Mouse (Mus musculus) right cerebral cortex, postnatal 36 days (tissue): Measurements from ENCODE around the gene Sepsecs.
"Not testable (repeated sequence)": the region's sequence is repeated elsewhere in the genome, so short reads cannot be mapped to it uniquely, and the experiment has no call there.

Experiments
- DNase-seq, 2 experiments: peaks; one replicate each; pipeline ENCODE4 v3.0.0; 2022; ENCODE audit warnings: low spot score in 2 of 2, mixed read lengths in 1 of 2

The Sepsecs gene

GRCm38 (mm10) chr5:52669426-52670191 lies at the start of gene Sepsecs:
Gene Sepsecs (minus strand): TSS chr5:52669708.
- peak; percentile 83 to 88 for DNase-seq

GRCm38 (mm10) chr5:52716742-52717448 lies 47.4 kb upstream of the Sepsecs start:
- DNase-seq = no peak

DNA sequence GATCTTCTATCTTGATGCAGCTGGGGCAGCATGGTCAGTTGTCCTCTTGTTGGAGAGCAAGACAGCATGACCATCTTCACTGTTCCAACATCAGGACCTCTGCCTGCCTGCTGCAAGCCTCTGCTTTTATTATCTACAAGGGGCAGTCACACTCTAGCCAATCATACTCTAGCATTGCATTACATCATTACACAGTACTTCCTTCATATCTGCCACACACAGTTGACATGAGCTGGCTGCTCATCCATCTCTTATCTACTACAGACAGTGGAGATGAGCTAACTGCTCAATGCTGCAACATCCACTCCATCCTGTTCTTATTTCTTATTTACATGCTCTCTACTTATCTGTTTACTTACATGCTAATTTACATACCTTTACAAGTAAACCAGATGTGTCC lies 43.2 kb upstream of the Sepsecs start:
- no peak for DNase-seq

- DNase-seq = no peak
Observed at GRCm38 (mm10) chr5:52704562-52704961, 35.1 kb upstream of the Sepsecs start.

DNA sequence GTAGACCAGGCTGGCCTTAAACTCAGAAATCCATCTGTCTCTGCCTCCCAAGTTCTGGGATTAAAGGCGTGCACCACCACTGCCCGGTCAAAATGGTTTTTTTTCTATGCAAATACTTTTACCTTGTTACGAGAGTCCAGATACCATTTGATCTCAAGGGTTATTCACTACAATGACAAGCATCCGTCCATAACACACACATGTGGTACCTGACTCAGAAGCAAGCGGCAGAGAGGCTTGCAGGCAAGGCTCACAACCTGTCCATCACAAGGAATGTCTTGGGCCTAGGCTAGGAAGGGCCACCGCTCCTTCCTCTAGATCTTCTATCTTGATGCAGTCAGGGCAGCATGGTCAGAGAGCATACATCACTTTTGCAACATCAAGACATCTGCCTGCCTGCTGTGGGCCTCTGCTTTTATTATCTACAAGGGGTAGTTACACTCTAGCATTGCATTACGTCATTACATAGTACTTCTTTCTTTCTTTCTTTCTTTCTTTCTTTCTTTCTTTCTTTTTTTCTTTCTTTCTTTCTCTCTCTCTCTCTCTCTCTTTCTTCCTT lies 28.5 kb upstream of the Sepsecs start:
- DNase-seq = not testable (repeated sequence)

DNA sequence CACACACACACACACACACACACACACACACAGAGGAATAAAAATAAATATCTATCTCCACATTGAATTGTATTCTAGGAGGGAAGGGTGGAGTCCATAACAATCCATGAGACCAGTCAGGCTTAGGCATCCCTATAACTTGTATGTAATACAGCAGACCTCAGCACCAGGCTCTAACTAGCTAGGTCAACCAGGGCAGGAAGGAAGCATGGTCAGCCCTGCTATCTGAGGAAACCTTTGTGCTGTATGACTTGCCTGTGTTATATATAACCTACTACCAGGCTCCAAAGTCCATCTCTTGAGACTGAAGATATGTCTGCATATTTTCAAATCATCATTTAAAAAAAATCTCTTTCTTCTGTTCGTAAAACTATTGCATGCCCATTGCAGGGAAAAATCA lies 27.8 kb upstream of the Sepsecs start:
- no peak for DNase-seq

GRCm38 (mm10) chr5:52687741-52688455 lies 18.4 kb upstream of the Sepsecs start:
- no peak for DNase-seq

DNA sequence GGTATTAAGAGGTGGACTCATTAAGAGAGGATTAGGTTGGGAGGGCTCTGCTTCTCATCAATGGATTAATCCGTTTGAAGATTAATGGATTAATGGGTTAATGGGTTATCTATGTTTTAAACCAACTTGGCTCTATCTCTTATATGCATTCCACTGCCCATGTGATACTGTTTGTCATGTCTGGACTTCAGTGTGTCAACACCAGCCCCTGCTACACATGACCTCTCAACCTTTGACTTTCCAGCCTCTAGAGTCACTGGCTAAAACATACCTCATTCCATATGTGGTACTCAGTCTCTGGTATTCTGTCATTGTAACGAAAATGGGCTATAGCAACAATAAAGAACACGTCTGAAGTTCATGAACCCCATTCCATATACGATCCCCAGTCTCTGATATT lies 11.6 kb upstream of the Sepsecs start:
- no peak for DNase-seq

DNA sequence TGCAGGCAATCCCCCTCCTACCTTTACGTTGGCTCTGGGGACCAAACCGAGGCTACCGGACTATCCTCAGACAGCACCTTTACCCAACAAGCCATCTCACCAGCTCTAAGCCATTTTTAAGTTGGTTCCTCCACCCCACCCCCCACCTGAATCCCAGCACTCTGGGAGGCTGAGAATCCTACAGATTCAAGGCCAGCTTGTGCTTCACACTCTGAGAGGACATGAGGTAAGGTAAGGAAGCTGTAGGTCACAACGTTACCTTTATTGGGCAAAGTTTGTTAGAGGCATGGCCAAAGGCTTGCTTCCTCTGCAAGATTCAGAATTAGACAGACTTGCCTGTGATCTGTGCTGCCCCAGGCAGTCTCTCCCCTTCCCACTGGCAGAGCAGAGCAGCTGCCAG lies 10.7 kb upstream of the Sepsecs start:
- no peak for DNase-seq

DNA sequence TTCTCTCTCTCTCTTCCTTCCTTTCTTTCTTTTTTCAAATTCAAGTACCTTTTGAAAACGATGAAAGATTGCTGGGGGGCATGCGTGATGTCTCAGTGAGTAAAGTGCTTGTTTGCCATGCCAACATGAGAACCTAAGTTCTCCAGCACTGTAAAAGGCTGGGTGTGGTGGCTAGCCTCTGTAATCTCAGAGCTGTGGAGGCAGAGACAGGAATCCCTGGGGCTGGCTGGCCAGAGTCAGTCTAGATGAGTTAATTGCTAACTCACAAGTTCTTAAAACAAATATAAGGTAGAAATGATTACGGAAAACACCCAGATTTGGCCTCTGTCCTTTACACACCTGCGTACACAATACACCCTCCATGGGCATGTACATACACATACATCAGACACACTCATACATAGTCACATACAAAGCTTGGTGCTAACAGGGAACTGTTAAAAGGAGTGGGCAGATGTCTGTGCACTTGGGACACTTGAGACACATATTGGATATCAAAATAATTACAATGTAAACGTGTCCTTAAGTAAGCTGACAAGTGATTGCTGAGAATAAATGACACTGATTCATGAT lies 9.1 kb upstream of the Sepsecs start:
- no peak for DNase-seq

GRCm38 (mm10) chr5:52677126-52677525 lies 7.6 kb upstream of the Sepsecs start:
- DNase-seq = no peak

GRCm38 (mm10) chr5:52674384-52675069 lies 5.0 kb upstream of the Sepsecs start:
- no peak for DNase-seq

- no peak for DNase-seq
Observed at GRCm38 (mm10) chr5:52673341-52673740, 3.8 kb upstream of the Sepsecs start.

- DNase-seq = no peak
Observed at GRCm38 (mm10) chr5:52670745-52671144, 1.2 kb upstream of the Sepsecs start.

GRCm38 (mm10) chr5:52666766-52667165 lies 2.7 kb downstream of the Sepsecs start:
- DNase-seq = no peak

DNA sequence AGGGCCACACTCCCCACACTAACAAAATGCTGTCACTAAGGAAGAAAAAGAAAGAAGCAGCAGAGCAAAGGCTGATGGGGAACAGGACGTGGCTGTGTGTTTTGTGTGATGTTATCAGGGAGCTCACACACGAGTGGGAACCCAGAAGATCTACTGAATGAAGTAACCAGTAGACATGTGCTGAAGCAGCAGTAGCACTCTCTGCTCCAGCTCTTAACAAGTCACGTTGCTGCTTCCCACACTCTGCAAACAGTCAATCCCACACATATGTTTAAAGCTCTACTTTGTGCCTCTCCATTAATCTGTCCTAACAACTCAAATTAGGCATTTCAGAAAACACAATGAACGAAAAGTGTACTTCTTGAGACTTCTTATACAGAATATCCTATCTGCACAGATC lies 11.6 kb downstream of the Sepsecs start:
- no peak for DNase-seq

DNA sequence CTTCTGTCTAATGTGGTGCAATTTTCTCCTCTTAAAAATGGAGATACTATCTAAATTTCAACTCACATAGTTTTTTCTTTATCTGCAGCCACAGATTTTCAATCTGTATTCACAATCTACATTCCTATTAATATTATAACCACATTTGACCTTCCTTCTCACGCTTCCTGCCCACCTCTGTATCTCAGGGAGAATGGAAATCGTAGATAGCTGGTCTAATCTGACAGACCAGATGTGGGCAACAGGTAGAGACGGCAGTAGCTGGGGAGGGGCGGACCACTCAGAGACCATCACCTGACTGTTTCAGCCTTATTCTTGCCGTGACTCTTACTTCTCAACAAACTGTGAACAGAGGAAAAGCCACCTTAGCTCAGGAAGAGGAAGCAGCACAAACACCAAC lies 12.2 kb downstream of the Sepsecs start:
- no peak for DNase-seq

DNA sequence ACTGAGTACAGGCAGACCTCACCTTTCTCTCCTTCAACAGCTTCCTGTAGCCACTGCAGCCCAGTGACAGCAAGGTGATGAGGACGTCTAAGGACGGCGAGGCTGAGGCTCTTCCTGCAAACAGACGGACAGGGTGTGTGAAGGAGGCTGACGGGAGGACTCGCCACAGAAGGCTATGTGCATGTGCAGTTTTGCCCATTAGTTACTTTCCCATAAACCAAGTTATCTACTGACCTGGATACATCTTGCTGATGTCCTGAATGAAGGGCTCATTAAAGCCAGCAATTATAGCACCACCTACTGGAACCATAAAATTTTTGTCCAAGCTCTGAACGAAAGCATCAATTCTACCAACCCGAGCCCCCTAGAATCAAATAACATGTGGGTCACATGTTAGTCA lies 13.5 kb downstream of the Sepsecs start:
- DNase-seq = no peak

GRCm38 (mm10) chr5:52654961-52655360 lies 14.5 kb downstream of the Sepsecs start:
- DNase-seq = no peak

GRCm38 (mm10) chr5:52652606-52653005 lies 16.9 kb downstream of the Sepsecs start:
- DNase-seq = no peak

DNA sequence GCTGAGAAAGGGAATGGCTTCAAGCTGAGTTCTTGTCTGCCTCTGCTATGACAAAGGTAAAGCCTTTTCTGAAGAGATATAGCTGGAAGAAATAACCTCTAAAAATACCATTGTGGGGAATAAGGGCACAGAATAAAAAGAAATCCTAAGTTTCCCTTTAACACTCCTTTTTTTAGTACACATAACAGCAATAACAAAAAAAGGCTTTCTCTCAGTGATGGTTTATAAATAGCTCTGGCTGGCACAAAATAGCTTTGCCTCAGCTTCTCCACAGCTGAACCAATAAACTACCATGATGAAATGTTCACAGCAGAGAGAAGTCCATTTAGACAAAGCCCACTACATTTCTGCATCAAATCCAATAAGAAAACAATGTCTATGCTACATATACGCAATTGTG lies 17.4 kb downstream of the Sepsecs start:
- no peak for DNase-seq
